Comparison of ENCODE assay signal across 8 mouse cellular contexts in genomic region chr7:45153586-45153985, GRCm38 (mm10). TPM values are rescaled to one million over a fixed set of nuclear protein-coding genes. Genes with fewer than 3 reads are reported as not detected.
DNase-seq lines count a peak whose midpoint lies in the region; ATAC-seq and TF ChIP-seq lines count a peak whose summit lies in the region.
"Had no signal": no experiment of that assay in that cellular context is flagged by ENCODE, and none has a peak within 500 bp of the region (broad histone marks: within the 10 kb centered on the region; RNA-seq: fewer than 3 reads in every experiment).

No protein-coding gene starts in this region.

- no peak for DNase-seq in thymus, postnatal 10 days (ENCODE audit: low spot score in 2 of 2)
- DNase-seq in right cerebral cortex, postnatal 36 days (ENCODE audit: low spot score in 2 of 2) = no peak

- no peaks in the 10 kb centered on the region for H3K9me3 ChIP-seq in megakaryocyte, embryonic 14.5 days
- H3K9me3 ChIP-seq in limb, embryonic 13.5 days = no peaks in the 10 kb centered on the region
- H3K9me3 ChIP-seq in stomach, embryonic 15.5 days = no peaks in the 10 kb centered on the region

- H3K36me3 ChIP-seq in megakaryocyte, embryonic 14.5 days (replicated peaks; ENCODE audit: low read length) = peaks cover 38% of the 10 kb centered on the region
- H3K36me3 ChIP-seq in limb, embryonic 13.5 days = peaks cover 18% of the 10 kb centered on the region
- H3K36me3 ChIP-seq in stomach, embryonic 15.5 days = 0 out of 2 replicates have a peak, but pooled peaks cover 4% of the 10 kb centered on the region

- no peaks in the 10 kb centered on the region for H3K27me3 ChIP-seq in megakaryocyte, embryonic 14.5 days (replicated peaks)
- H3K27me3 ChIP-seq in limb, embryonic 13.5 days = no peaks in the 10 kb centered on the region
- no peaks in the 10 kb centered on the region for H3K27me3 ChIP-seq in stomach, embryonic 15.5 days (replicated peaks)

- peak overlapping the region; percentile 84 for H3K9ac ChIP-seq in limb, embryonic 13.5 days
- H3K9ac ChIP-seq in stomach, embryonic 15.5 days = peak overlapping the region; percentile 76

- H3K4me1 ChIP-seq in megakaryocyte, embryonic 14.5 days = peaks cover 37% of the 10 kb centered on the region
- H3K4me1 ChIP-seq in embryonic fibroblast, embryonic 13.5 days (ENCODE audit: control insufficient read depth, insufficient read depth, low read length) = no peaks in the 10 kb centered on the region
- peaks cover 35% of the 10 kb centered on the region for H3K4me1 ChIP-seq in limb, embryonic 13.5 days
- H3K4me1 ChIP-seq in stomach, embryonic 15.5 days = peaks cover 18% of the 10 kb centered on the region

- H3K4me3 ChIP-seq in megakaryocyte, embryonic 14.5 days (replicated peaks) = peak overlapping the region; percentile 97
- peak overlapping the region; percentile 72 for H3K4me3 ChIP-seq in embryonic fibroblast, embryonic 13.5 days (ENCODE audit: insufficient read depth, low read length)
- H3K4me3 ChIP-seq in limb, embryonic 13.5 days = peak overlapping the region; percentile 64
- H3K4me3 ChIP-seq in stomach, embryonic 15.5 days (replicated peaks) = peak overlapping the region; percentile 59

- peak overlapping the region; percentile 80 for H3K4me2 ChIP-seq in limb, embryonic 13.5 days (replicated peaks)
- peak overlapping the region; percentile 72 for H3K4me2 ChIP-seq in stomach, embryonic 15.5 days

- ATAC-seq in megakaryocyte, adult 5-6 weeks (ENCODE audit: poor library complexity, severe bottlenecking) = no peak
- no peak for ATAC-seq in limb, embryonic 13.5 days (ENCODE audit: low FRiP score, low read depth)
- ATAC-seq in stomach, embryonic 15.5 days (ENCODE audit: insufficient read depth, low FRiP score, low read depth) = no peak

- TF ChIP-seq CTCF in embryonic fibroblast, embryonic 13.5 days (IDR thresholded peaks at IDR 0.05; ENCODE audit: borderline replicate concordance, insufficient read depth, low read length) = no peak

- 1% methylated on average over 5 of the region's 5 CpGs for WGBS in limb, embryonic 13.5 days
- 1% methylated on average over 5 of the region's 5 CpGs for WGBS in stomach, embryonic 15.5 days

- peak overlapping the region; percentile 83 for H3K27ac ChIP-seq in embryonic fibroblast, embryonic 13.5 days (ENCODE audit: insufficient read depth, low read length)
- H3K27ac ChIP-seq in limb, embryonic 13.5 days = peak overlapping the region; percentile 95
- H3K27ac ChIP-seq in stomach, embryonic 15.5 days = peak overlapping the region; percentile 96

- TF ChIP-seq POLR2A in embryonic fibroblast, embryonic 13.5 days (IDR thresholded peaks at IDR 0.05; ENCODE audit: low read depth, low read length) = no peak; the same call in 1 of the 2 replicates

RNA-seq across cellular contexts. Expression of gene Pih1d1, which starts 0.5 kb away (rescaled TPM):
- 35.3 and 64.9 TPM in 2 replicates for polyA plus RNA-seq in megakaryocyte, embryonic 14.5 days (2012; ENCODE audit: insufficient read depth, low replicate concordance)
- 131 and 132 TPM in 2 replicates for total RNA-seq in megakaryocyte, adult 5-6 weeks (2015)
- total RNA-seq in megakaryocyte, adult 5-6 weeks (2017) = 43.9 and 51.4 TPM in 2 replicates
- polyA plus RNA-seq in embryonic fibroblast, embryonic 13.5 days (2011; ENCODE audit: insufficient read length, low read depth, missing spikeins) = 45.6 and 56.2 TPM in 2 replicates
- 86.9 and 87.1 TPM in 2 replicates for polyA plus RNA-seq in limb, embryonic 13.5 days (2015; fragmentation: Nextera tagmentation; extraction: Ambion mirVana)
- polyA plus RNA-seq in stomach, embryonic 15.5 days (2015; fragmentation: Nextera tagmentation; extraction: Ambion mirVana) = 80.3 and 90.0 TPM in 2 replicates

RNA-seq across cellular contexts. Expression of gene Aldh16a1, which starts 0.8 kb away (rescaled TPM):
- 56.7 and 76.4 TPM in 2 replicates for polyA plus RNA-seq in megakaryocyte, embryonic 14.5 days (2012; ENCODE audit: insufficient read depth, low replicate concordance)
- 68.0 and 72.0 TPM in 2 replicates for total RNA-seq in megakaryocyte, adult 5-6 weeks (2015)
- total RNA-seq in megakaryocyte, adult 5-6 weeks (2017) = 26.9 and 33.7 TPM in 2 replicates
- 24.9 and 25.0 TPM in 2 replicates for polyA plus RNA-seq in embryonic fibroblast, embryonic 13.5 days (2011; ENCODE audit: insufficient read length, low read depth, missing spikeins)
- polyA plus RNA-seq in limb, embryonic 13.5 days (2015; fragmentation: Nextera tagmentation; extraction: Ambion mirVana) = 45.1 and 46.4 TPM in 2 replicates
- polyA plus RNA-seq in stomach, embryonic 15.5 days (2015; fragmentation: Nextera tagmentation; extraction: Ambion mirVana) = 49.3 and 58.7 TPM in 2 replicates

RNA-seq across cellular contexts. Expression of gene Slc17a7, which starts 10.2 kb away (rescaled TPM):
- polyA plus RNA-seq in megakaryocyte, embryonic 14.5 days (2012; ENCODE audit: insufficient read depth, low replicate concordance) = 0.06 TPM in 1 of 2 replicates, not detected in the other
- total RNA-seq in megakaryocyte, adult 5-6 weeks (2015) = 0.18 TPM in 1 of 2 replicates, not detected in the other
- total RNA-seq in megakaryocyte, adult 5-6 weeks (2017) = not detected in 2 replicates
- 0.28 and 0.58 TPM in 2 replicates for polyA plus RNA-seq in embryonic fibroblast, embryonic 13.5 days (2011; ENCODE audit: insufficient read length, low read depth, missing spikeins)
- polyA plus RNA-seq in limb, embryonic 13.5 days (2015; fragmentation: Nextera tagmentation; extraction: Ambion mirVana) = 0.19 and 0.23 TPM in 2 replicates
- polyA plus RNA-seq in stomach, embryonic 15.5 days (2015; fragmentation: Nextera tagmentation; extraction: Ambion mirVana) = 0.13 TPM in 1 of 2 replicates, not detected in the other
- total RNA-seq: monocyte, adult 5-6 weeks had no signal

RNA-seq across cellular contexts. Expression of gene Flt3l, which starts 17.4 kb away (rescaled TPM):
- 78.6 and 81.1 TPM in 2 replicates for polyA plus RNA-seq in megakaryocyte, embryonic 14.5 days (2012; ENCODE audit: insufficient read depth, low replicate concordance)
- 22.7 and 29.0 TPM in 2 replicates for total RNA-seq in megakaryocyte, adult 5-6 weeks (2015)
- total RNA-seq in megakaryocyte, adult 5-6 weeks (2017) = 17.4 and 17.6 TPM in 2 replicates
- polyA plus RNA-seq in embryonic fibroblast, embryonic 13.5 days (2011; ENCODE audit: insufficient read length, low read depth, missing spikeins) = 9.4 and 17.1 TPM in 2 replicates
- 1.0 and 1.2 TPM in 2 replicates for polyA plus RNA-seq in limb, embryonic 13.5 days (2015; fragmentation: Nextera tagmentation; extraction: Ambion mirVana)
- 2.2 and 2.5 TPM in 2 replicates for polyA plus RNA-seq in stomach, embryonic 15.5 days (2015; fragmentation: Nextera tagmentation; extraction: Ambion mirVana)

RNA-seq across cellular contexts. Expression of gene Gm45713, which starts 17.6 kb away (rescaled TPM):
- 2.1 and 9.4 TPM in 2 replicates for polyA plus RNA-seq in megakaryocyte, embryonic 14.5 days (2012; ENCODE audit: insufficient read depth, low replicate concordance)
- not detected in 2 replicates for total RNA-seq in megakaryocyte, adult 5-6 weeks (2015)
- not detected in 2 replicates for total RNA-seq in megakaryocyte, adult 5-6 weeks (2017)
- 1.8 TPM in 2 replicates for polyA plus RNA-seq in embryonic fibroblast, embryonic 13.5 days (2011; ENCODE audit: insufficient read length, low read depth, missing spikeins)
- polyA plus RNA-seq in limb, embryonic 13.5 days (2015; fragmentation: Nextera tagmentation; extraction: Ambion mirVana) = 0.60 and 0.75 TPM in 2 replicates
- 0.42 TPM in 1 of 2 replicates, not detected in the other for polyA plus RNA-seq in stomach, embryonic 15.5 days (2015; fragmentation: Nextera tagmentation; extraction: Ambion mirVana)
- total RNA-seq: monocyte, adult 5-6 weeks had no signal
